Mouse (Mus musculus) left cerebral cortex, adult 18-20 months (tissue): ENCODE measurements around the gene Mtrf1l. TPM values are rescaled to one million over a fixed set of nuclear protein-coding genes. Genes with fewer than 3 reads are reported as not detected.

Source experiments
- DNase-seq, 2 experiments: peaks; one replicate each; pipeline ENCODE4 v3.0.0; 2021 to 2022; ENCODE audit warnings: low spot score in 2 of 2, mixed read lengths in 1 of 2
- long read RNA-seq, 2 experiments: library from polyadenylated mRNA; stranded (forward); transcript quantifications; one replicate each; pipeline ENCODE4 v2.0.0; 2021
- total RNA-seq, 2 experiments: library from RNA; stranded (reverse); gene quantifications; 2 replicates each; pipeline ENCODE4 v1.2.3; 2021

Gene Mtrf1l
- 10 to 100 TPM in 1 of 2 experiments, 1 to 10 TPM in 1; 9.9 to 11.9 TPM for total RNA-seq
- long read RNA-seq, experiment 1, transcript Mtrf1l-201 (7 exons, 2,588 nt), result major isoform, 10 of 14 reads
- long read RNA-seq, experiment 1, partial matches to known transcripts, result 2 of 14 reads
- long read RNA-seq, experiment 1, other reads (novel, unspliced or antisense), result 2 of 14 reads
- long read RNA-seq, experiment 2, partial matches to known transcripts, result 3 of 7 reads
- long read RNA-seq, experiment 2, other reads (novel, unspliced or antisense), result 2 of 7 reads

DNA sequence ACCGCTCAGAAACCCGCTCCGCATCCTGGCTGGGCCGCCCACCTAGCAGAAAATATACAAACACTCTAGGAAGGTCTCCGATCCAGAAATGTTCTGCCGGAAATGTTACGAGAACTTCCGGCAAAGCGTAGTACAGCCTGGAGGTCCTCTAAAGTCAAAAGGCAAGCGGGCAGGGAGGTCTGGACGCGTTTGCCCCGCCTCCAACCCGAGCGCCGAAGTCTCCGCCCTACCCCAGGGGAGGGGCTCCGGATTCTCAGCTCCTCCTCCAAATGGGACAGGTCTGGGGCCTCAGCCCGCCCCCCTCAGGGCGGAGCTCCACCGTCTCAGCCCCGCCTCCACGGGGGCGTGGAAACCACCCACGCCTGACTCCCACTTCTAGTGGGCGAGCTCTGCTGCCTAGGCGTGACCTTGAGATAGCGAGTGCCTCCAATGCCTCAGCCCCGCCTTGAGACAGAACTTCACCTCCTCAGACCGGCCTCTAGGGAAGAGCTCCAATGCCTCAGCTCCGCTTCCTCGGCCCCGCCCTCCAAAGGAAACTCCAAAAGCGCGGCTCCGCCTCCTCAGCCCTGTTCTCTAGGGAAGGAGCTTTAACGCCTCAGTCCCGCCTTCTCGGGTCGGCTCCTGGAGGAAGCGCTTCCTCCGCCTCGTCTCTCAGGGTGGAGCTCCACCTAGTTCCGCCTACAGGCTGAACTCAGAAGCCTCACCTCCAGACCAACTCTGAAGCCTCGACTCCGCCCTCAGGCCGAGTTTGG lies at the start of gene Mtrf1l:
Mtrf1l (minus strand) TSS at position 171 of the 752 bp plus-strand sequence.
- DNase-seq, result peak; percentile 89 to 93

DNA sequence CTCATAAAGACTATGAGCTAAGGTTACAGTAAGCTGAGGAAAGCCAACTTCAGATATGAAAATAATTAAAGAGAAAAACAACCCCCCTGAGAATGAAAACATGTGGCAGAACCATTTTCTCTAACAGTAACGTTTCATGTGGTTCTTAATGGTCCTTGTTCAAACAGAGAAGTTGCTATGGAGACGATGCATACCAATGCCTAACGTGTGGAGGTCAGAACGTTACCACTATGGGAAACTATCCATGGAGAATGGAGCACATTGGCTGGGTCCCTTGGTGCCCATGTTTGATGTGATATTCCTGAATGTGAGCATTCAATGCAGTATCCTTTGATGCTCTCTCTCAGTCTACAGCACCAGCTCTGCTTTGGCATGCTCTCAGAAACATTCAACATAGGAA lies 47.4 kb upstream of the Mtrf1l start:
- no peak for DNase-seq

DNA sequence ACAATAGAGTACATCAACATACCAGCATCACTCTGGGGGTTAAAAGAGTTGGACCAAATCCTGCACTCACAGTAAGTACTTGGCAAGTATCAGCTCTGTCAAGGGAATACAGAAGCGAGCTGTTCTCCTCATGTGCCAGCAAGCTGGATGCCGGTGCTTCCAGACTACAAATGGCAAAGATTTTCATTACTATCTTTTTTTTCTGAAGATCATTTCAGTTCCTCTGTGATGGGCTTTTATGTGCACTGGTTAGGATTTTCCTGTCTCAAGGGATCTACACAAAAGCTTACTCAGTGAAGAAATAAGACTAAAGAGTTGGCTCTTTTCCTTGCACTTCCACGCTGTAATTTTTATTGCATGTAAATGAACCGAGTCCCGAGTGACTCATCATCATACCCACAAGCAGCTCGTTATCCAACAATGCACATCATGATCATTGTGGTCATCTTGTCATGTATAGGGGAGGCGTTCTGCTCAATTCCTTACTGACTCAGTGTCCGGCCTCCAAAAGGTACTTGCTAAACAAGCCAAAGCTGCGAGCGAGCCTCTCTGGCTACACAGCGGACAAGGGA lies 44.4 kb upstream of the Mtrf1l start:
- DNase-seq, result peak; percentile 17 to 28

GRCm38 (mm10) chr10:5865996-5866395 lies 42.3 kb upstream of the Mtrf1l start:
- DNase-seq, result no peak

GRCm38 (mm10) chr10:5862669-5863068 lies 39.0 kb upstream of the Mtrf1l start:
- no peak for DNase-seq

GRCm38 (mm10) chr10:5860849-5861248 lies 37.1 kb upstream of the Mtrf1l start:
- no peak for DNase-seq

GRCm38 (mm10) chr10:5859729-5860128 lies 36.0 kb upstream of the Mtrf1l start:
- DNase-seq, result no peak

DNA sequence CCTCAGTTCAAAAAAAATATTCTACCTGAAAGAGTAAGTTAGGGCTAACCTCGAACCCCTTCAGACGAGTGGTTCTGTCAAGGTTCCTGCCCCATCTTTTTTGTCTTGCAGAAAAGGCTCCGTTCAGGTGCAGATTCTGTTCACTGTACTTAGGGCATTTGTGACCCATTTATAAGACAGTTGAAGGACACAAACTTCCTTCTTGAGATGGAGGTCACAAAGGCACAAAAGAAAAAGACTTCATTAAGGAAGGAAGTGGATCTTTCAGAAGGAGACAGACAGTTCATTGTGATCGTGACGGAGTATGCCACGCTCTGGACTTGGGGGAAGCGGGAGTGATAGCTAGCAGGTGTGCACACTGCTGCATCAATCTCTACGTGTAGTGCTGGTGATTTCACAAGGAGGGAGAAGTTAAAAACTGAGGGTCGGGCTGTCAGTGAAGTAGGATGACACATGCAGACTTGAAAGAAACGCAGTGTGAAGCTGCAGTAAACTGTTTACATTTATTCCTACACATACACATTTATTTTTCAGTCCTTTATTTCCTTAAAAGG lies 34.4 kb upstream of the Mtrf1l start:
- DNase-seq, result no peak

DNA sequence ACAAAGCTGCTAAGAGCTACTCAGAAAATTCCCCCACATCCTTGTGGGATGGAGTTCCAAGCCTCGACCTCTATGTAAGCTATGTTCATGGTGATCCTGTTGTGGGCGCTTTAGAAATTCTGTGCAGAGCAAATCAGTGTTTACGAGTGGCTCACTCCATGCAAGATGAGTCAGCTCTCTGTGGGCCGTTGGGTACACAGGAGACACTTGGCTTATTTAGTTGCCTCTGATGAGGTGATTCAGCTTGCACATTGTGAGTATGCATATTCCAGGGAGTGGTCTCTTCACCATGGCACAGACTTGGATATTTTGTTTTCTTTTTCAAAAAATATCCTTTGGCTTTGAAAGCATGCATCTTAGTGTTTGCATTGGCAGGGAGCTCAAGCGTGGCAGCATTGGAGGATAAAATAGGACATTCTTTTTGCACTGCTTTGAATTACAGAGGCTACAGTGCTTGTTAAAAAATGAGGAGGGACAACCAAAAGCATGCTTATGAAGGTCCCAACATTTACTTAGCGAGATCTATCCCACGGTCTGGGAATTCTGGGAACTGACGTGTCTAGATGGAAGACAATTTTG lies 29.7 kb upstream of the Mtrf1l start:
- DNase-seq, result peak; percentile 15 to 41

- DNase-seq, result no peak
Observed at GRCm38 (mm10) chr10:5846939-5847338, 23.2 kb upstream of the Mtrf1l start.

- peak; percentile 33 to 52 for DNase-seq
Observed at GRCm38 (mm10) chr10:5841369-5841768, 17.7 kb upstream of the Mtrf1l start.

GRCm38 (mm10) chr10:5826336-5827025 lies 2.8 kb upstream of the Mtrf1l start:
- no peak for DNase-seq

DNA sequence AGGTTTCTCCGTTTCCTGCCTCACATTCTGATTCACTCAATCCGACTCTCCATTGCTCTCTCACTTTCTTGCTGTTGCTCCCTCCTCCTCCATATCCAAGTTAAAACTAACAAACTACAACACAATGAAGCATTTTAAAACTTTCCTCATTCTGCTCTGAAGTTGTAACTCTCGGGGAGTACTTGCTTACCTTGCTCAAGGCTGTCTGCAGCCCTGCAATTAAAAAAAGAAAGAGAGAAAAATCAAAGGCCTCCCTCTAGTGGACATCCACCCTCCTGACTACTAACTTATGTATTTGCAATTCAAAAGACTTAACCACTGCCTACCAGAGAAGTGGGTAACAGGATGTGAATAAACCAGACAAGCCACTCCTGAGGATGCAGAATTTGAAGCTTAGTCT lies 1.1 kb upstream of the Mtrf1l start:
- DNase-seq, result peak in 1 of 2 experiments; percentile 38

DNA sequence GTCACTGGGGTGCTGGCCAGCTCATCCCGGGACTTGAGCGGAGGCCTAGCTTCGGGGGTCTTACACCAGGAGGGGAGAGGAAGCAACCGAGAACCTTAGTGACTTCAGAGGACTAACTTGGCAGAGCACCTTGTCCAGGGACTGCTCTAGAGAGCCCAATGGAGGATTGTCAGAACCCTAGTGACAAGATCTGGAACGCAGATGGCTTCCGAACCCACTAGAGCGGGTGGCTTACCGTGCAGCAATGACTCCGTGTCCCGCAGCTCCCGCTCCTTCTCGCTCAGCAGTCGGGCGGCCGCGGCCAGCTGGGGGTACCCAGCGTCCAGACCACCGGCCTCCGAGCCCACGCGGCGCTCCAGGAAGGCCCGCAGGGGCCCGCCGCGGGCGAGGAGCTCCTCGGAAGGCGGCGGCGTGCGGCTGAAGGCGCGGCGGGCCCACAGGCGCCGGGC lies 395 bp downstream of the Mtrf1l start:
- DNase-seq, result peak in 1 of 2 experiments; percentile 16

GRCm38 (mm10) chr10:5818772-5819171 lies 4.9 kb downstream of the Mtrf1l start:
- no peak for DNase-seq

- no peak for DNase-seq
Observed at GRCm38 (mm10) chr10:5815968-5816367, 7.7 kb downstream of the Mtrf1l start.

GRCm38 (mm10) chr10:5813724-5814123 lies 10.0 kb downstream of the Mtrf1l start:
- no peak for DNase-seq

DNA sequence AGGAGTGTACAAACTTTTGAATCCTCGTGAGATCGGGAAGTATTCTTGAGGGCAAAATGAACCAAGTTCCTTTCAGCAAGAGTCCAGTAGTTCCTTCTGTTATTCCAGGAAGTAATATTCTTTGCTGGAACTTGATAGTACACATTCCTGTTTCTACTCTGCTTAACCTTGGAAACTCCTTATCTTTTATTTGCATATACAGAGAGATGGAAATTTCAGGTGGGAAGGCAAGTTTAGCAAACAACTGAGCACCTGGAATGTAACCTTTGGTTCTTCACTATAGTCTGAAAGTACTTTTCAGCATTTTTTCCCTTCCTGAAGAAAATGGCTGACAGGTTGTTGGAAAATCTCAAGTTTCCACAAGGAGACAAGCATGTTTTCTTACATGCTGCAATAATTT lies 16.0 kb downstream of the Mtrf1l start:
- DNase-seq, result no peak

GRCm38 (mm10) chr10:5806996-5807395 lies 16.7 kb downstream of the Mtrf1l start:
- DNase-seq, result no peak

DNA sequence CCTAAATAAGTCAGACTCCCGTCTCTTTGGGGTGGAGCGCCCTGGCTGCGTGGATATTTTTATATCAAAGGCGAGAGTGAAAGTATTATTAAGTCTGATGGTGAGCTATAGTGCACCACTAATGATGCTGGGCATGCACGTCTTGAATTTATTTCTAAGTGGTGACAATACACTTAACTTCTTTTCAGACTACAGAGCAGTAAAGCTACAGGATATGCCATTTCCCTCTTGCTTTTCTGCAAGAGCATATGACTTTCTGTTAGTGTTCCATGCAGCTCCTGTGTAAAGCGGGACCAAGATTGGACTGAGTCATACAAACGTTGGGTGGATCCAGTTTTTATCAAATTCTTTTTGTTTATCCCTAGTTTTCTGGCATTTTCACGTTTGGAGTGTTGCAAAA lies 17.3 kb downstream of the Mtrf1l start:
- DNase-seq, result no peak

GRCm38 (mm10) chr10:5805731-5806307 lies 17.9 kb downstream of the Mtrf1l start:
- DNase-seq, result peak; percentile 90 to 94
